Mouse (Mus musculus) bone marrow macrophage, adult 2 months (primary cell): Measurements from ENCODE around the gene Eno2. TPM values are rescaled to one million over a fixed set of nuclear protein-coding genes. Genes with fewer than 3 reads are reported as not detected.

Experiments used
- H3K27ac ChIP-seq: 2 replicates; pipeline ENCODE4 v1.5.1; 2012; ENCODE audit warnings: low read depth, low read length; ENCODE audit not compliant: insufficient read depth
- H3K4me1 ChIP-seq: 2 replicates; pipeline ENCODE4 v1.6.1; 2012; ENCODE audit warnings: low read length; ENCODE audit not compliant: control insufficient read depth, insufficient read depth
- H3K4me3 ChIP-seq: 2 replicates; pipeline ENCODE4 v1.5.1; 2012; ENCODE audit warnings: mild to moderate bottlenecking, low read length, moderate library complexity; ENCODE audit not compliant: insufficient read depth
- CTCF ChIP-seq: IDR thresholded peaks from 2 replicates; pipeline ENCODE4 v1.5.1; 2012; ENCODE audit warnings: low read depth, mild to moderate bottlenecking, low read length, moderate library complexity
- POLR2A ChIP-seq: IDR thresholded peaks from 2 replicates; pipeline ENCODE4 v1.6.1; 2012; ENCODE audit warnings: mild to moderate bottlenecking, low read depth, low read length, borderline replicate concordance
- polyA plus RNA-seq: library from polyadenylated mRNA; stranded (reverse); fragments of >200 nt; gene quantifications from 2 replicates; pipeline ENCODE4 v1.2.4, GENCODE M21; 2012; ENCODE audit not compliant: missing spikeins, insufficient read depth, insufficient read length

Gene Eno2
- polyA plus RNA-seq: 1.4 and 2.6 TPM in 2 replicates

DNA sequence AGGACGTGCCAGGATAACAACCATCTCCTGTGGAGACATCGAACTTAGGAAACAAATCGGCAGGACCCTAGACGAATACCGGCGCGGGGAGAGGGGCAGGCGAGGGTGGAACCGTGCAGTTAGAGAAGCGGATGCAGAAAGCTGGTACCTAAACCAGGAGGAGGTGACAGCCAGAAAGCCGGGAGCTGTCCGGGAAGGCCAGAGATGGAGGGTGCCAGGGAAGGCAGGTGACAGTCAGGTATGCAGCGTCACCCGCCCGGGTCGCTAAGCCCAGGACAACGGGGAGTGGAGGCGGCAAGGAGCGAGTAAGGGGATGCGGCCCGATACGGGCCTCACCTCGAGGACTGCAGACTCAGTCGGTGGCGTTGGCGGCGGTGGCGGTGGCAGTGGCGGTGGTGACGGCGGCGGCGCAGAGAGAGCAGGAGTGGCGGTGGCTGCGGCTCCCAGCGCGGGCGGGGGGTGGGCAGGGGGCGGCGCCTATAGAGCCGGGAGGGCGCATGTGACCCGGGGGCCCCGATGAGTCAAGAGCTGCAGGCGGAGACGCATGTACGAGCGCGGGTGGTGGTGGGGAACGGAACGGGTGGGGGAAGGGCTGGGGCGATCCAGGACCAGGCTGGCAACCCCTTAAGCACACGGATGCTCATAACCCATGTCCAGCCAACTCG, at the start of gene Eno2:
TSS of gene Eno2 (minus strand) at position 573 of the 665 bp plus-strand sequence.
- H3K27ac ChIP-seq: no peak within 1 kb of the TSS

DNA sequence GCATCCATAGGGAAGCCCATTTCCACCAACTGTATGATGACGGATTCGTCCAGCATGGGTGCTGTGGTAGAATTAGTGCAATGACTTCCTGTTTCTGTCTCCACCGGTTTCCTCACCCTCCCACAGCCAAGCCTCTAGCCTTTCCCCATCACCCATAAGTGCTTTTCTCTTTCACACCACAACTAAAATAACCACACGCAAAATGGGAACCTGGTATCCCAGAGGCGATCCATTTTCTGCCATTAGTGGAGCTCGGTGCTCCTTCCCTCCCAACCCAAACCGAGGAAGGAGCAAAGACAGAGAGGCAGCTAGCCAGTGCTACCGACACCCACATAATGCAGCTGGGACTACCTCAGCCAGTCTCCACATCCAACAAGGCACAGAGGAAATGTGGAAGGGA, 48.5 kb upstream of the Eno2 start:
- TF ChIP-seq POLR2A: no peak
- H3K4me3 ChIP-seq: no peak overlapping the region
- peak overlapping the region; percentile 51 for H3K27ac ChIP-seq
- peaks cover 21% of the 10 kb centered on the region for H3K4me1 ChIP-seq

More for the DNA sequence above, at the start of gene Eno2:
- H3K4me1 ChIP-seq: peaks cover 6% of the 10 kb centered on the region
- TF ChIP-seq POLR2A (no peak), CTCF (no peak)
- H3K4me3 ChIP-seq: peak within 1 kb of the TSS; percentile 94

DNA sequence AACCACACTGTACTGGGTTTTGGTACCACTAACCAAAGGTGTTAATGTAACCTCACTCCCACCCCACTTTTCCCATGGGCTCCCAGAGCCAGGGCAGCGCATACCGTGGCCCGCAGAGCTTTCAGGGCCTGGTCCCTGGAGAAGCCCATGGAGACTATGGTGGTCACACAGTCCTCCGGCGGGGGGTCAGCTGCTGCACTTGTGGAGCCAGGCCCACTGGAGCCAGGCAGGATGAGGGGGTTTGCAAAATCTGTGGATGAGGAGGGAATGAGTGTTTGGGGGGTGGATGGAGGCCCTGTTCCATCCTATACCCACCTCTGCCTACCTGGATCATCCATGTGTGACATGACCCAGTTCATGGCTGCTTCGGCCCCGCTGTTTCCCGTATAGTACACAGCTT, 48.1 kb upstream of the Eno2 start:
- 0 out of 2 replicates have a peak overlapping the region, but pooled peaks have one; percentile 5 for H3K27ac ChIP-seq
- TF ChIP-seq CTCF: no peak
- no peak for TF ChIP-seq POLR2A
- no peak overlapping the region for H3K4me3 ChIP-seq
- peaks cover 22% of the 10 kb centered on the region for H3K4me1 ChIP-seq

DNA sequence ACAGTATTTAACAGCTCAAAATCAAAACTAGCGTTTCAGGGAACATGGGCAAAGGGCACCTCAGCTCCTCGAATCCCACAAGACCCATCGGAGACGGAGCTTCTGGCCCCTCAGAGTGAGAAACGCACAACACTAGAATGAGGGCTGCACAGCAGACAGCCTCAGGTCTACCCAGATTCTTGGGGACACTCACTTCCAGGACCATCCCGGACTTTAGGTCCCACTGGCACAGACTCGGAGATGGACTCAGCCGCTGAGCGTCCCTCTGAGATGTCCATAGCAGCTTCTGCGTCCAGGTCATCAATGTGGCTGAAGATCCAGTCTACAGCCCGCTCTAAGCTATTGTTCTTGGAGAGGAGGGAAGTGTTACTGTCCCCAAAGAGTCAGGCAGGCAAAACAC, 47.7 kb upstream of the Eno2 start:
- Histone ChIP-seq H3K27ac (no peak overlapping the region), H3K4me1 (peaks cover 26% of the 10 kb centered on the region), H3K4me3 (no peak overlapping the region)
- no peak for TF ChIP-seq POLR2A
- no peak for TF ChIP-seq CTCF

DNA sequence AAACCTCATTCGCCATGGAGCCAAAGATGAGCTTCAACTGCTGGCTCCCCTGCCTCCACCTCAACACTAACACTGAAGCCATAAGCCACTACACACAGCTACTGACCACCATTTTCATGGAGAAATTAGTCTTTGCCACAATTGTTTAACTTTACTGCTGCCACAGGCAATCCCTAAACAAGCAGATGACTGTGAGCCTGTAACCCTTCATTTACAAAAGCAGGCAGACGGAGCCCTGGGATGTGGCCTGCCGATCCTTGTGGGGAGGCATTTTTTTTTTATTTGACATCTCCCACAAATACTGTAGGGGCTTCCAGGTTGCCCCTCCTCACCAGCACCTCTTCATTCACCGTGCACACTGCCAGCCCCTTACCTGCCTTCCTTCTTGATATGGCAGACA, 47.1 kb upstream of the Eno2 start:
- H3K4me1 ChIP-seq: peaks cover 31% of the 10 kb centered on the region

DNA sequence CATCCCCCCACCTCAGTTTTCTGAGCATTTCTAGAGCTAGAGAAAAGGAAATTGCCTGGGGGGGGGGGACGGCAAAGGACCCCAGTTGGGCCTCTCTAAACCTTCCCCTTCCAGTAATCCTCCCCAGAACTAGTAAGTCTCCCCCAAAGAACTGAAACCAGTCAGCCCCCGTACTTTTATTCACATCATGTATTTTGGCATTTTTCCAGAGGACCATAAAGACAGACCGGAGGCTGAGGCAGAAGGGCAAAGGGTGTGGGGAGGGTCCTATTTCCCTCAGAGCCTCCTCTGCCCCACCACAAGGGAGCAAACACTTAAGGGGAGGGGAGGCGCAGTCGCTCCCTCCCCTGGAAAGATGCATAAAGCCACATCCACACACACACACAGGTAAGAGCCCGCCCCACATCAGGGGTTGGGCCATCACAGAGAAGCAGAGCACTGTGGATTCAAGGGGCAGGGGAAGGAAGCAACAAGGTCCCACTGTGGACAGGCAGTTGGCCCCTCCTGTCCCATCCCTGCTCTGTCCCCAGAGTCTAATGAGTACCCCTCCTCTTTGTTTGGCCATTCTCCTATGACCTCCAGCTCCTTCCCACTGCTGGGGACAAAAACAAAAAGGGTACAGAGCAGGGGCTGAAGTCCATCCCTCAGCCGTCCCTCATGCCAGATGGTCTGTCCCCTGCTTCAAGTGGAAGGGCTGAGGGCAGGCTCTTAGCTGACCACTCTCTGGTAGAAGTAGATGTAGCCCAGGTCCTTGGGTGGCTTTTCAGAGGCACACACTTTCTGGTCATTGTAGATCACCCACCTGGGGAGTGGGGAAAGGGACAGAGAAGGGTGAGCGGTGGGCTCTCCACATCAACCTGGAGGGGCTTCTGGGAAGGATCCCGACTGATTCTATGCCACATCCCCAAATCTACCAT, 45.6 kb upstream of the Eno2 start:
- Histone ChIP-seq H3K4me3 (no peak overlapping the region), H3K4me1 (peaks cover 35% of the 10 kb centered on the region), H3K27ac (no peak overlapping the region)
- TF ChIP-seq CTCF (no peak), POLR2A (no peak)

More for the DNA sequence above, 47.1 kb upstream of the Eno2 start:
- H3K27ac ChIP-seq: no peak overlapping the region
- no peak overlapping the region for H3K4me3 ChIP-seq
- no peak for TF ChIP-seq POLR2A

DNA sequence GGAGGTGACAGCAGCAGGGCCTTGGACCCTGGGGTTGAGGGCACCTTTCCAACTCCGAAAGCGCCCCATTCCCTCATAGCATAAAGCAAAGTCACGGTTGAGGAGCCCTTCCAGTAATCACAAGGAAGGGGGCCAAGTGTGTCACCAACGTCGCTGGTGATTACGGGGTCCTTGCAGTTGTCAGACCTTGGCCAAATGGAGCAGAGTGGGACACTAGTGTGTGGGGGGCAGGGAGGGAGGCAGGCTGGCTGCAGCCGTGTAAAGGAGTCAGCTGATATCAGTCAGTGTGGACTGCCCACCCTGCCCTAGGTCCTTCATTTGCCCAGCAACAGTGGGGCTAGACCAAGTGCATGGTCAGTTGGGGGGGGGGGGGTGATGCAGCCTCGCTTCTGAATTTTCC, 45.0 kb upstream of the Eno2 start:
- Histone ChIP-seq H3K27ac (no peak overlapping the region), H3K4me1 (peaks cover 37% of the 10 kb centered on the region), H3K4me3 (peak overlapping the region; percentile 18; the same call in 1 of the 2 replicates)
- TF ChIP-seq POLR2A: no peak
- TF ChIP-seq CTCF: no peak

DNA sequence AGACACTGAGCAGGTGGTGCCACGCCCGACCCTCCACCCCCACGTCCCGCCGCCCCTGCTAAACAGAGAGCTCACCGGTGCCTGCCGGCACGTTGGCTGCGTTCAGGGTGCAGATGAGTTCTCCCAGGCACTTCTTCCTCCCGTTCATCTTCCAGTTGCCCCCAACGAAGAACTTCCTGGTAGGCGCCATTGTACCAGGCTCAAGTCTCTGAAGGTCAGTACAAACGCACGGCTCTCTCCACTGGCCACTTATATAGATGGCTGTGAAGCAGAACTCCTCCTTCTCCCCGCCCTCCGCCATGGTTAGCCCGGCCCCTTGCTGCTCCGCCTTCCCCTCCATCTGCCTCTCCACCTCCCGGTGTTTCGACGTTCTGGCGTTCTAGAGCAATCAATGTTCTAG, 44.5 kb upstream of the Eno2 start, which contains the start of gene Tpi1:
TSS of gene Tpi1 (minus strand) at position 364 of the 400 bp plus-strand sequence.
- Histone ChIP-seq H3K4me3 (peak within 1 kb of the TSS; percentile 75), H3K27ac (peak within 1 kb of the TSS; percentile 76), H3K4me1 (peaks cover 37% of the 10 kb centered on the region)
- TF ChIP-seq CTCF (no peak), POLR2A (peak; percentile 90; the same call in 1 of the 2 replicates)

DNA sequence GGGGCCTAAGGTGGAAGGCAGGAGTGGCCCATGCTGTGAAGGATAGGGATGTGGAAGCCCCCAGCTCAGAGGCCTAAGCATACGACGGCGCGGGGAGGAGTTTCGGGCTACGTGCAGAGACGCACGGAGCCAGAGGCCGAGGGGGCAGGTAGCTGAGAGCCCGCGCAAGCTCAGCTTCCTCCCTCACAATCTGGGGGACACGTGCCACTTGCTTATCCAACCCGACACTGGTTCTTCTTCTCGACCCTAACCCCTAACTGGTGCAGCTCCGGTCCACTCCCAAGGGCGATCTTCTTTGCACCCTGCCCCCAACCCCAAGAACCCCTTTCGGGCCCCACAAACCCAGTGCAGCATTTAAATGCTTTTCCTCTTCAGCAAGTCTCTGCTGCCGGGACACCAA, 44.0 kb upstream of the Eno2 start:
- TF ChIP-seq CTCF (no peak), POLR2A (no peak)
- Histone ChIP-seq H3K4me3 (peak overlapping the region; percentile 75), H3K27ac (peak overlapping the region; percentile 76), H3K4me1 (peaks cover 33% of the 10 kb centered on the region)

DNA sequence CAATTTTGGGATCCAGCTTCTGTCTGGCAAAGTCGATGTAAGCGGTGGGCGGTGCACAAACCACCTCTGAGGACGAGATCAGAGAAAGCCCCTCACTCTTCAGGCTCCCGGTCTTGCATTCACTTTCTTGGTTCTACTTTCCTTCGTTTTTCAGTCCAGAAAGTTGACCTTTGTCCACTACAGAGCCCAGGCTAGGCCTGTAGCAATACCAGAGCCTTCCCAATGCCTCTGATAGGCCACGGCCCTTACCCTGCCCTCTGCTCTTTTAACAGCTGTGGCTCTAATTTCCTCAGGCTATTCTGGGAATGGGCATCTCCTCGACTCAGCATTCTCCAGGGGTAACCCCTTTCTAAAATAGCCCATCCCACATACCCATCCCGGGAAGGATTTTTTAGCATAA, 43.4 kb upstream of the Eno2 start:
- no peak for TF ChIP-seq POLR2A
- TF ChIP-seq CTCF: no peak
- peak overlapping the region; percentile 75 for H3K4me3 ChIP-seq
- peaks cover 33% of the 10 kb centered on the region for H3K4me1 ChIP-seq
- peak overlapping the region; percentile 76 for H3K27ac ChIP-seq
